Mouse (Mus musculus) CH12.LX (cell line): ENCODE measurements at regions not wholly inside any gene's neighbourhood (a gene's known extent, or its start where the extent isn't known, plus 50 kb on each side); places are given as distances from the start of the nearest gene placed in this dataset.
A peak's percentile ranks its signal among the peaks of the same experiment; 100 is the strongest.

Source experiments
- DNase-seq: peaks from one replicate; pipeline ENCODE4 v3.0.0-alpha.2; 2013; ENCODE audit errors: extremely low read depth
- H3K27ac ChIP-seq: 2 replicates; pipeline ENCODE4 v1.5.1; 2012; ENCODE audit warnings: low read depth, mild to moderate bottlenecking, control low read depth, moderate library complexity; ENCODE audit not compliant: insufficient read depth
- H3K27me3 ChIP-seq: replicated peaks from 2 replicates; pipeline ENCODE3; 2012; ENCODE audit warnings: inconsistent platforms
- H3K36me3 ChIP-seq, 2 experiments: replicated peaks in 1 of 2; 2 replicates each; pipeline versions ENCODE3 to v1.6.1; 2012; ENCODE audit warnings: inconsistent platforms in 1 of 2, low read length in 1 of 2, mild to moderate bottlenecking in 1 of 2, mixed read lengths in 1 of 2, moderate library complexity in 1 of 2; ENCODE audit not compliant: control insufficient read depth in 1 of 2, insufficient read depth in 1 of 2
- H3K4me1 ChIP-seq, 2 experiments: 2 replicates each; pipeline ENCODE4 v1.6.1; 2012; ENCODE audit warnings: inconsistent platforms in 1 of 2, moderate library complexity in 1 of 2; ENCODE audit not compliant: insufficient read depth in 2 of 2, control insufficient read depth in 1 of 2
- H3K4me2 ChIP-seq: 2 replicates; pipeline ENCODE4 v1.6.1; 2012; ENCODE audit warnings: low read depth, mild to moderate bottlenecking, control low read depth; ENCODE audit not compliant: poor library complexity, insufficient read depth, severe bottlenecking
- H3K4me3 ChIP-seq, 3 experiments: fragments of 150-350 bp in 1 of 3; sonication (generic) in 1 of 3; replicated peaks in 1 of 3; 2 replicates each; pipeline versions ENCODE3 to v1.5.1; 2011 to 2012; ENCODE audit warnings: low read depth in 2 of 3, low read length in 2 of 3, mild to moderate bottlenecking in 2 of 3, moderate library complexity in 2 of 3, control low read depth in 1 of 3, improper control_type of control experiment in 1 of 3, inconsistent platforms in 1 of 3, mixed read lengths in 1 of 3; ENCODE audit not compliant: poor library complexity in 1 of 3
- H3K79me2 ChIP-seq: replicated peaks from 2 replicates; pipeline ENCODE4 v1.6.1; 2012; ENCODE audit warnings: mild to moderate bottlenecking, moderate library complexity; ENCODE audit not compliant: control insufficient read depth, poor library complexity, insufficient read depth, severe bottlenecking; ENCODE audit errors: extremely low read depth
- H3K9ac ChIP-seq: 2 replicates; pipeline ENCODE4 v1.6.1; 2012; ENCODE audit warnings: low read depth, mild to moderate bottlenecking, control low read depth, moderate library complexity; ENCODE audit not compliant: insufficient read depth
- H3K9me3 ChIP-seq: replicated peaks from 2 replicates; pipeline ENCODE3; 2012; ENCODE audit warnings: low read length, inconsistent platforms, mixed read lengths
- CHD1 ChIP-seq: IDR thresholded peaks from 2 replicates; pipeline ENCODE4 v1.6.1; 2012; ENCODE audit warnings: low read depth, low read length, improper control_type of control experiment, inconsistent platforms
- CHD2 ChIP-seq: IDR thresholded peaks from 2 replicates; pipeline ENCODE4 v1.6.1; 2011; ENCODE audit warnings: low read length, improper control_type of control experiment
- EP300 ChIP-seq: IDR thresholded peaks from 2 replicates; pipeline ENCODE4 v1.6.1; 2011; ENCODE audit warnings: low read length, improper control_type of control experiment
- ETS1 ChIP-seq: conservative IDR thresholded peaks from 2 replicates; pipeline ENCODE4 v1.6.1; 2012; ENCODE audit warnings: low read depth, mild to moderate bottlenecking, inconsistent platforms, low read length, improper control_type of control experiment, moderate library complexity
- HCFC1 ChIP-seq: IDR thresholded peaks from 2 replicates; pipeline ENCODE4 v1.6.1; 2012; ENCODE audit warnings: low read depth, mild to moderate bottlenecking, inconsistent platforms, low read length, improper control_type of control experiment
- MAX ChIP-seq: IDR thresholded peaks from 2 replicates; pipeline ENCODE4 v1.6.1; 2011; ENCODE audit warnings: low read length, improper control_type of control experiment
- MYC ChIP-seq: IDR thresholded peaks from 2 replicates; pipeline ENCODE4 v1.6.1; 2011; ENCODE audit warnings: low read depth, mild to moderate bottlenecking, improper control_type of control experiment, low read length
- PAX5 ChIP-seq: IDR thresholded peaks from 2 replicates; pipeline ENCODE4 v1.6.1; 2012; ENCODE audit warnings: low read length, inconsistent platforms, mixed read lengths
- POLR2A ChIP-seq: IDR thresholded peaks from 2 replicates; pipeline ENCODE4 v1.6.1; 2011; ENCODE audit warnings: low read depth, mild to moderate bottlenecking, improper control_type of control experiment, low read length
- POLR2AphosphoS2 ChIP-seq: IDR thresholded peaks from 2 replicates; pipeline ENCODE4 v1.6.1; 2011; ENCODE audit warnings: low read depth, low read length, improper control_type of control experiment
- SIN3A ChIP-seq: IDR thresholded peaks from 2 replicates; pipeline ENCODE4 v1.6.1; 2012; ENCODE audit warnings: low read length, improper control_type of control experiment, inconsistent platforms
- SMC3 ChIP-seq: IDR thresholded peaks from 2 replicates; pipeline ENCODE4 v1.6.1; 2011; ENCODE audit warnings: low read depth, low read length, improper control_type of control experiment
- TBP ChIP-seq: conservative IDR thresholded peaks from 2 replicates; pipeline ENCODE4 v1.6.1; 2011; ENCODE audit warnings: low read depth, low read length, improper control_type of control experiment
- UBTF ChIP-seq: IDR thresholded peaks from 2 replicates; pipeline ENCODE4 v1.6.1; 2012; ENCODE audit warnings: low read depth, mild to moderate bottlenecking, inconsistent platforms, low read length, improper control_type of control experiment, moderate library complexity
- USF1 ChIP-seq: IDR thresholded peaks from 2 replicates; pipeline ENCODE4 v1.6.1; 2014; ENCODE audit warnings: low read depth, mild to moderate bottlenecking, inconsistent platforms, low read length, improper control_type of control experiment
- USF2 ChIP-seq: conservative IDR thresholded peaks from 2 replicates; pipeline ENCODE4 v1.6.1; 2011; ENCODE audit warnings: low read depth, low read length, improper control_type of control experiment
- ZC3H11A ChIP-seq: IDR thresholded peaks from 2 replicates; pipeline ENCODE4 v1.6.1; 2012; ENCODE audit warnings: low read depth, mild to moderate bottlenecking, inconsistent platforms, low read length, improper control_type of control experiment
- ZNF384 ChIP-seq: IDR thresholded peaks from 2 replicates; pipeline ENCODE4 v1.6.1; 2012; ENCODE audit warnings: low read depth, low read length, improper control_type of control experiment, inconsistent platforms
- dilution Hi-C: fragments of 300-500 bp; cut with MboI; formaldehyde crosslinking; loops from 2 replicates; pipeline ENCODE4 v1.14.3; 2020; ENCODE audit warnings: low sequenced_read_pairs; ENCODE audit not compliant: extremely low pct_unique_long_range_greater_than_20kb, extremely low pct_ligation_motif_present
- in situ Hi-C: fragments of 300-500 bp; cut with MboI; formaldehyde crosslinking; loops from 3 replicates; pipeline ENCODE4 v1.14.3; 2019; ENCODE audit warnings: low sequenced_read_pairs, low pct_ligation_motif_present, low pct_unique_long_range_greater_than_20kb, mixed read lengths

DNA sequence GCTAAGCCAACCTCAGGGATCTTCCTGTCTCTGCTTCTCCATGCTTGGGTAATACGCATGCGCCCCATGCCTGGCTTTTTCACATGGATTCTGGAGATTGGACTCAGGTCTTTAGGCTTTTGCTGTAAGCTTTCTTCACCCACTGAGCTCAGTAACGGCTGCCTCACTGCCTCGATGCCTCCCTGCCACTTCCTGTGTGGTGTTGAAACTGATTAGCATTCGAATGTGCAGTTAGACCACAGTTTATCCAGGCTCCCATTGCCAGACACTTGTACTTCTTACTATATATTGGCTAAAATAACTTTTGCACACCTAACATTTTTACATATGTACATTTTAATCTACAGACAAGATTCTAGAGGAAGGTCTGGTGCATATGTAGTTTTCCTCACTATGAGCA is 137.0 kb upstream of the Fmo9 start:
- in situ Hi-C loops: no loop called here
- H3K4me3 ChIP-seq: no peak overlapping the region
- H3K4me1 ChIP-seq: peaks cover 0 to 15% of the 10 kb centered on the region in 2 experiments; a peak in 2 of 4 replicates
- no peak overlapping the region for H3K4me2 ChIP-seq
- H3K36me3 ChIP-seq: no peaks in the 10 kb centered on the region
- no peaks in the 10 kb centered on the region for H3K27me3 ChIP-seq
- no peaks in the 10 kb centered on the region for H3K79me2 ChIP-seq
- DNase-seq: peak; percentile 7
- TF ChIP-seq ZC3H11A (no peak), UBTF (no peak), CHD2 (no peak), ZNF384 (no peak), SIN3A (no peak), USF1 (no peak), TBP (no peak), POLR2AphosphoS2 (no peak), POLR2A (no peak), MYC (no peak), USF2 (no peak), CHD1 (no peak), HCFC1 (no peak), EP300 (no peak), MAX (no peak), ETS1 (no peak), PAX5 (no peak), SMC3 (no peak)
- TF ChIP-seq, all 38 proteins: peak for 0
- dilution Hi-C loops: no loop called here
- Histone ChIP-seq H3K9me3 (peaks cover 2% of the 10 kb centered on the region), H3K27ac (no peak overlapping the region), H3K9ac (no peak overlapping the region)

DNA sequence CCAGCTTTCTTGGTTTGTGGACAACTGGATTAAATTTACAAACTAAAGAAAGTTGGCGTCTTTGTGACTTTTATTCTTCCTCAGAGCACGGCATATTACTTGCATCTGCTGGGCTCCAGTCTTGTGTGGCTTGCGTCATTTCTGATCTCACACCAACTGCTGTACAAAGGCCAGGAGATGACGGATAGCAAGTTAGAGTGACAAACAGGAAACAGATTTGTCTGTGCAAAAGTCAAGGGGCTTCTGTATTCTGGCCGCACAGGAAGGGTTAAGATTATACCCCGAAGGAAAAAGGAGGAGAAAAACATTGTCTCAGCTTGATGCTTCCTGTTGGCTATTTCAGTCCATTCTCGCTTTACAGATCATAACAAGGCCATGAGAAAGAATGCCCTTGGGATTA is 137.8 kb upstream of the Fmo9 start:
- H3K9me3 ChIP-seq: peaks cover 2% of the 10 kb centered on the region
- TF ChIP-seq MYC: no peak
- TF ChIP-seq USF2: no peak
- TF ChIP-seq, all 38 proteins: peak for 0
- dilution Hi-C loops: no loop called here
- Histone ChIP-seq H3K79me2 (no peaks in the 10 kb centered on the region), H3K36me3 (no peaks in the 10 kb centered on the region), H3K27ac (no peak overlapping the region), H3K27me3 (no peaks in the 10 kb centered on the region), H3K4me2 (no peak overlapping the region), H3K9ac (no peak overlapping the region), H3K4me3 (no peak overlapping the region), H3K4me1 (peaks cover 0 to 15% of the 10 kb centered on the region in 2 experiments; a peak in 2 of 4 replicates)
- peak; percentile 8 for DNase-seq
- in situ Hi-C loops: no loop called here
